Mouse (Mus musculus) heart, postnatal 0 days (tissue): ENCODE results near the gene Ktn1.

ENCODE experiments used
- CTCF ChIP-seq: IDR thresholded peaks from 2 replicates; pipeline ENCODE4 v1.5.1; 2016; ENCODE audit warnings: antibody characterized with exemption, control low read depth, low read depth
- EP300 ChIP-seq: IDR thresholded peaks from 2 replicates; pipeline ENCODE4 v1.6.1; 2016; ENCODE audit warnings: antibody characterized with exemption, low read depth

DNA sequence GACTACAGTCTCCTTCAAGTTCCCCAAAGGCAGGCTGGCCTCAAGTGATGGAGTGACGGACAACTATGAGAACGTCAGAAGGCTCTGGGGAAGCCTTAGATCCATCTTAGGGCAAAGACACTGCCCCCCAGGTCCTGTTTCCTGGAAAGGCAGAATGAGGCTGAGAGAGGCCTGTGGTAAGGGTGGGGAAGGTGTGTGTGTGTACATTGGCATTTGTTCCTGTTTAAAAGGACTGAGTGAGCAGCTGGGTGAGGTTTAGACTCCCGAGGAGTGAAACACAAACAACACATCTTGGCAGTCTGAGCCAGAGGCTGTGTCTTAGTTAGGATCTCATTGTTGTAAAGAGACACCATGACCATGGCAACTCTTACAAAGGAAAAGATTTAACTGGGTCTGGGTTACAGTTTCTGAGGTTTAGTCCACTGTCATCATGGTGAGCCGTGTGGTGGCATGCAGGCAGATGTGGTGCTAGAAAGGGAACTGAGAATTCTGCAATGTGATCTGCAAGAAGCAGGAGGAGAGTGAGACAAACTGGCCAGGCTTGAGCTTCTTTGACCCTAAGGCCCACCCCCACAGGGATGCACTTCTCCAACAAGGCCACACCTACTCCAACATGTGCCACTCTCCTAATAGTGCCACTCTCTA, 106.1 kb downstream of the Ktn1 start:
- TF ChIP-seq CTCF (no peak), EP300 (no peak)
